Mouse (Mus musculus) heart, adult 2 months (tissue): ENCODE measurements around the gene Tmem184c. TPM values are rescaled to one million over a fixed set of nuclear protein-coding genes. Genes with fewer than 3 reads are reported as not detected.
A peak's percentile ranks its signal among the peaks of the same experiment; 100 is the strongest.

Source experiments
- DNase-seq, 2 experiments: peaks; one replicate each; pipeline ENCODE4 v3.0.0; 2021
- H3K27ac ChIP-seq: fragments of 200-600 bp; 2 replicates; pipeline ENCODE4 v1.8.1; 2022
- H3K27me3 ChIP-seq: fragments of 200-500 bp; 2 replicates; pipeline ENCODE4 v1.6.1; 2012; ENCODE audit warnings: mild to moderate bottlenecking, low read length, inconsistent platforms, mixed read lengths; ENCODE audit not compliant: control insufficient read depth, insufficient read depth
- H3K36me3 ChIP-seq: fragments of 200-500 bp; 2 replicates; pipeline ENCODE4 v1.6.1; 2012; ENCODE audit warnings: low read length, inconsistent platforms; ENCODE audit not compliant: control insufficient read depth, insufficient read depth
- H3K4me1 ChIP-seq: fragments of 200-500 bp; 2 replicates; pipeline ENCODE4 v1.6.1; 2011; ENCODE audit warnings: low read length; ENCODE audit not compliant: control insufficient read depth, insufficient read depth
- H3K4me3 ChIP-seq: fragments of 200-600 bp; 2 replicates; pipeline ENCODE4 v1.8.1; 2022
- H3K79me2 ChIP-seq: fragments of 200-500 bp; replicated peaks from 2 replicates; pipeline ENCODE4 v1.6.1; 2012; ENCODE audit warnings: mild to moderate bottlenecking, inconsistent platforms, low read length, moderate library complexity, mixed read lengths; ENCODE audit not compliant: control insufficient read depth, insufficient read depth
- H3K9ac ChIP-seq: fragments of 200-500 bp; 2 replicates; pipeline ENCODE4 v1.6.1; 2012; ENCODE audit warnings: low read depth, mild to moderate bottlenecking, control low read depth, inconsistent platforms, low read length, mixed read lengths
- CTCF ChIP-seq: fragments of 200-600 bp; IDR thresholded peaks from 2 replicates; pipeline ENCODE4 v1.8.1; 2022; ENCODE audit warnings: antibody characterized with exemption, mild to moderate bottlenecking, moderate library complexity
- EP300 ChIP-seq: fragments of 200-500 bp; IDR thresholded peaks from 2 replicates; pipeline ENCODE4 v1.6.1; 2011; ENCODE audit warnings: low read depth, low read length, control low read depth; ENCODE audit not compliant: insufficient read depth
- POLR2A ChIP-seq: fragments of 200-500 bp; IDR thresholded peaks from 2 replicates; pipeline ENCODE4 v1.6.1; 2011; ENCODE audit warnings: mild to moderate bottlenecking, low read depth, low read length, control low read depth; ENCODE audit not compliant: insufficient read depth
- WGBS: fragments of 180-500 bp; shearing (Covaris S2); methylation state at CpG from one replicate; pipeline ENCODE4 v1.1.7; 2018; 5-methylcytosine and 5-hydroxymethylcytosine counted together
- intact Hi-C: fragments of 180-260 bp; cut with DNase I; formaldehyde crosslinking; loops from one replicate; pipeline ENCODE4 v1.15.1; 2025
- polyA plus RNA-seq: library from polyadenylated mRNA; depleted of rRNA; stranded (reverse); fragments of >200 nt; gene quantifications from 2 replicates; pipeline ENCODE4 v1.2.3, GENCODE M21; 2012; rRNA removed
- total RNA-seq, 2 experiments: library from RNA; stranded (reverse); gene quantifications; 2 replicates each; pipeline ENCODE4 v1.2.3; 2021

Tmem184c gene
- total and polyA plus RNA-seq, 3 experiments: 7.4 to 11.1 (median 11.0) TPM

DNA sequence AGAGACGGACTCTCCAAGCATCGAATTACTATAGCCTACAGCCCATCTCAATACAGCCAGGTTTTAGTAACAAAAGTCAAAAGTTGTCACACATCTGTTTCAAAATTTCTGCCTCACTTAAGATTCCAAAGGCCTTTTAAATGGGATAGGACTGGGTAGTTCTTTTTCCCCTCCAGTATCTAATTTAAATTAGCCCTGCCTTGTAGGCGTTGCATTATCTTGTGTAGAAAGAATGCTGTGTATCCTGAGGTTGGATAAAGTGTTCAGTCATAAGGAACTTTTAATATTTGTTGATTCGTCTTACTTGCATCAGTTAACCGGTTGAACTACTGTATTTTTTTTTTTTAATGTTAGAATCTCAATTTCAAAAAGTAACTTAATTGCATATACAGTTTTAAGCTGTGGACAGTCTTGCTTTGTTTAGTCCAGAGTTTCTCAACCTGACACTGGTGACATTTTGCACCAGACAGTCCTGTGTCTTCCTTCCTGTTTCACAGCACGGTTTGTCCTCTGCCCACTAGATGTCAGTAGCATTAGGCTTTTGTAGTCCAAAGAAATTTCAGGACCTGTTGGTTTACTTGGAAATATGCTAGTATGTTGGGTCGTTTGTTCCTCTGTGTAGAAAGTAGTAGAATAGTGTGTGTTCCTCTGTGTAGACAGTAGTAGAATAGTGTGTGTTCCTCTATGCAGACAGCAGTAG is 60.5 kb downstream of the Tmem184c start:
- Histone ChIP-seq H3K27me3 (no peaks in the 10 kb centered on the region), H3K4me3 (peak overlapping the region; percentile 87), H3K4me1 (no peaks in the 10 kb centered on the region), H3K9ac (peak overlapping the region; percentile 83), H3K79me2 (no peaks in the 10 kb centered on the region; the same call in 1 of the 2 replicates), H3K27ac (peak overlapping the region; percentile 92; the same call in 1 of the 2 replicates), H3K36me3 (no peaks in the 10 kb centered on the region)
- whole genome bisulfite sequencing: 6% methylated on average over 7 of the region's 7 CpGs
- no peak for TF ChIP-seq EP300
- no peak for TF ChIP-seq POLR2A
- TF ChIP-seq CTCF: peak; percentile 78
- DNase-seq: peak in 1 of 2 experiments; percentile 22
- intact Hi-C loops: loop anchor here (2.0 kb wide), 1 partner anchor 31 kb away; no protein-coding TSS in a partner anchor

DNA sequence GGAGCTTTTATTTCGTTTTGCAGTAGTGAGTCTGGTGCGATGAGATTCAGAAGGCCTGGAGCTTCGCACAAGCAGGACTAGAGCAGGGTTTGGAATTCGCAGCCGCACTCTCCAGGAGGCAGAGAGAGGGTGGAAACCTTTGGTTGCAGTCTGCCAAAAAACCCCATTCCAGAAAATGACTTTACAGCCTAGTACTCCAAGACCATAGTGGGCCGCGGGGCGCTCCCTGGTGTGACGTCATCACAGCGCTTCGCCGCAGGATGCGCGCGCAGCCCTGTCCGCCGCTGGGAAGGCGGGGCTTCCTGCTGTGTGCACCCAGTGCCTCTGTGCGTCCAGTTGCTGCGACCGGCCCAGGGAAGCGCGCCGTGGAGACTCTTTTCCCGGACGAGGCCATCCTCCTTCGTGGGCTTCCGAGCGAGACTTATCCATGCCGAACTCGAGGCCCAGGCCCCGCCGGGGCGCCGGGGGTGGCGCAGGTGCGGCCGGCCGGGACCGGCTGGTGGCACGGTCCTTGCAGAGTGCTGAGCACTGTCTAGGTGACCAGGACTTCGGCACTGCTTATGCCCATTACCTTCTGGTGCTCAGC is 61.3 kb downstream of the Tmem184c start, which contains the start of gene Prmt9:
Gene Prmt9 (plus strand): TSS at position 277 of the 586 bp plus-strand sequence.
- peak within 1 kb of the TSS; percentile 92 for H3K27ac ChIP-seq
- intact Hi-C loops: loop anchor here (2.0 kb wide), 1 partner anchor 30 kb away; no protein-coding TSS in a partner anchor
- no peaks in the 10 kb centered on the region for H3K36me3 ChIP-seq
- DNase-seq: peak; percentile 95 to 97
- H3K27me3 ChIP-seq: no peaks in the 10 kb centered on the region
- peak within 1 kb of the TSS; percentile 87 for H3K4me3 ChIP-seq
- H3K79me2 ChIP-seq: no peaks in the 10 kb centered on the region
- 4% methylated on average over 42 of the region's 42 CpGs for WGBS
- peak within 1 kb of the TSS; percentile 83 for H3K9ac ChIP-seq
- no peaks in the 10 kb centered on the region for H3K4me1 ChIP-seq
- TF ChIP-seq CTCF: no peak
- peak; percentile 94 for TF ChIP-seq POLR2A

Other genes with a start within 250 kb of the Tmem184c start
- gene Arhgap10, start 92.7 kb downstream of the Tmem184c start, total RNA-seq: 10 to 100 TPM; 51.4 to 58.2 TPM
- 22.5 and 29.9 TPM in 2 replicates for gene Arhgap10, start 92.7 kb downstream of the Tmem184c start, polyA plus RNA-seq
- gene Prmt9, start 61.3 kb downstream of the Tmem184c start, total RNA-seq: 10 to 100 TPM; 10.2 to 13.1 TPM
- gene Prmt9, start 61.3 kb downstream of the Tmem184c start, polyA plus RNA-seq: 5.2 and 8.4 TPM in 2 replicates
- gene Ednra, start 113.8 kb upstream of the Tmem184c start, total RNA-seq: 10 to 100 TPM; 41.3 to 41.7 TPM
- gene Ednra, start 113.8 kb upstream of the Tmem184c start, polyA plus RNA-seq: 25.6 and 47.0 TPM in 2 replicates